Mouse (Mus musculus) limb, embryonic 14.5 days (tissue): Measurements from ENCODE around the gene Ptprg. TPM values are rescaled to one million over a fixed set of nuclear protein-coding genes. Genes with fewer than 3 reads are reported as not detected.
"Not testable (repeated sequence)": the region's sequence is repeated elsewhere in the genome, so short reads cannot be mapped to it uniquely, and the experiment has no call there.

Experiments
- ATAC-seq: fragments of 200-750 bp; cut with Nextera tagmentation; 2 replicates; pipeline ENCODE4 v1.8.0; 2017; ENCODE audit warnings: low read depth, moderate number of reproducible peaks, moderate TSS enrichment; ENCODE audit not compliant: low FRiP score
- DNase-seq: peaks from one replicate; pipeline ENCODE4 v3.0.0-alpha.2; 2015; ENCODE audit warnings: low spot score
- H3K27ac ChIP-seq: fragments of 300-500 bp; sonication (generic); replicated peaks from 2 replicates; pipeline ENCODE4 v1.5.1; 2014; ENCODE audit warnings: low read depth, mild to moderate bottlenecking, low read length, moderate library complexity, mixed read lengths
- H3K27me3 ChIP-seq: fragments of 300-500 bp; sonication (generic); 2 replicates; pipeline ENCODE4 v1.6.1; 2014; ENCODE audit warnings: low read length, mixed read lengths; ENCODE audit not compliant: control insufficient read depth, insufficient read depth
- H3K36me3 ChIP-seq: fragments of 300-500 bp; sonication (generic); 2 replicates; pipeline ENCODE4 v1.6.1; 2014; ENCODE audit warnings: mild to moderate bottlenecking, low read length, moderate library complexity, mixed read lengths; ENCODE audit not compliant: control insufficient read depth, insufficient read depth
- H3K4me1 ChIP-seq: fragments of 300-500 bp; sonication (generic); 2 replicates; pipeline ENCODE4 v1.6.1; 2014; ENCODE audit warnings: antibody characterized with exemption, low read length, mixed read lengths; ENCODE audit not compliant: control insufficient read depth, insufficient read depth
- H3K4me2 ChIP-seq: fragments of 300-500 bp; sonication (generic); replicated peaks from 2 replicates; pipeline ENCODE4 v1.6.1; 2014; ENCODE audit warnings: low read depth, mild to moderate bottlenecking, low read length, moderate library complexity; ENCODE audit not compliant: severe bottlenecking
- H3K4me3 ChIP-seq: fragments of 300-500 bp; sonication (generic); replicated peaks from 2 replicates; pipeline ENCODE4 v1.5.1; 2014; ENCODE audit warnings: low read length
- H3K9ac ChIP-seq: fragments of 300-500 bp; sonication (generic); 2 replicates; pipeline ENCODE4 v1.6.1; 2014; ENCODE audit warnings: mild to moderate bottlenecking, low read depth, low read length, moderate library complexity; ENCODE audit not compliant: severe bottlenecking
- H3K9me3 ChIP-seq: fragments of 300-500 bp; sonication (generic); 2 replicates; pipeline ENCODE4 v1.6.1; 2016; ENCODE audit warnings: low read length; ENCODE audit not compliant: control insufficient read depth
- POLR2A ChIP-seq: fragments of 200-500 bp; IDR thresholded peaks from 2 replicates; pipeline ENCODE4 v1.8.0; 2012; ENCODE audit warnings: inconsistent platforms, mild to moderate bottlenecking, moderate library complexity, borderline replicate concordance; ENCODE audit not compliant: insufficient read depth, insufficient read length; ENCODE audit errors: extremely low read depth
- WGBS: fragments of 180-500 bp; shearing (Covaris S2); extraction: QIAGEN DNeasy Blood & Tissue Kit; methylation state at CpG from one replicate; pipeline ENCODE4 v1.1.7; 2014; 5-methylcytosine and 5-hydroxymethylcytosine counted together
- polyA plus RNA-seq, 2 experiments: library from polyadenylated mRNA; depleted of rRNA in 1 of 2; stranded (reverse) in 1 of 2; unstranded in 1 of 2; fragments of >200 nt; fragmentation: Nextera tagmentation in 1 of 2; extraction: Ambion mirVana in 1 of 2; gene quantifications; 2 replicates each; pipeline versions ENCODE4 v1.2.1 to v1.2.3; 2012 to 2014

Ptprg gene
- polyA plus RNA-seq, 2 experiments = 25.5 to 28.6 TPM

DNA sequence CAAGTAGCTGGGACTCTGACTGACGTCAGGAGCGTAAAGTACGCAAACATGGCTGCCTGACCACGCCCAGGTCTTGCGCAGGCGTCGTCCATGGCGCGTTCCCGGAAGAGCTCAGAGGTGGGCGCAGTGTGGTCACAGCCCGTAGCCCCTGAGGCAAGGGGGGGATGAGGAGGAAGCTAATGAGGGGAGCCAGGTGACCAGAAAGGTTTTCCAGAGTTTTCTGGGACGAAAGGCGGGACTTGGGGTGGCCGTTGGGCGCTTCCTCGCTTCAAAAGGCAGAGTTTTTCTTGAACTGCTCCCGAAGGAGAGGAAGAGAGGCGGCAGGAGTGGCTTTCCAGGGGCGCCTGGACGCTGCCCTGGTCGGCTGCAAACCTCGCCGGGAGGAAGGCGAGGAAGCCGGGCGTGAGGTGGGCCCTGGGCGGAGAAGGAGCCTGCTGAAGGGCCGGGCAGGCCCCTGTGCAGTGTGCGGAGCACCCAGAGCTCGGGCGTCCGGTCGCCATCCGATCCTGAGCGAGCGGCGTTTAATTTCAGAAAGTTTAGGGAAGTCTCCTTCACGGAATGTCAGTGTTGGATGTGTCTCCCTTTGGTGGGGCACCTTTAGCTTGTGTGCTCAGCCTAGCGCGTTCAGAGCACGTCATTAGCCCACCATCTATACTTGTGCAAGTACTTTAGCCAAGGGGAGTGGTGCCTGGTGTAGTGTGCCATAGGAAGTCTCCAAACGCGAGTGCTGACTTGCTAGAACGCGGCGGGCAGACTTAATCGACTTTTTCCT lies 731.0 kb downstream of the Ptprg start, which contains the start of gene 3830406C13Rik:
Gene 3830406C13Rik, plus strand, starts transcription at position 33 of the 772 bp plus-strand sequence.
- peak; percentile 83; the same call in 1 of the 2 replicates for TF ChIP-seq POLR2A
- ATAC-seq (peak; percentile 96), DNase-seq (peak; percentile 92)
- Histone ChIP-seq H3K4me1 (no peaks in the 10 kb centered on the region), H3K27me3 (no peaks in the 10 kb centered on the region), H3K27ac (peak within 1 kb of the TSS; percentile 95), H3K4me2 (peak within 1 kb of the TSS; percentile 56), H3K4me3 (peak within 1 kb of the TSS; percentile 68), H3K9me3 (no peaks in the 10 kb centered on the region), H3K9ac (peak within 1 kb of the TSS; percentile 83), H3K36me3 (no peaks in the 10 kb centered on the region)
- WGBS = 1% methylated on average over 48 of the region's 48 CpGs

DNA sequence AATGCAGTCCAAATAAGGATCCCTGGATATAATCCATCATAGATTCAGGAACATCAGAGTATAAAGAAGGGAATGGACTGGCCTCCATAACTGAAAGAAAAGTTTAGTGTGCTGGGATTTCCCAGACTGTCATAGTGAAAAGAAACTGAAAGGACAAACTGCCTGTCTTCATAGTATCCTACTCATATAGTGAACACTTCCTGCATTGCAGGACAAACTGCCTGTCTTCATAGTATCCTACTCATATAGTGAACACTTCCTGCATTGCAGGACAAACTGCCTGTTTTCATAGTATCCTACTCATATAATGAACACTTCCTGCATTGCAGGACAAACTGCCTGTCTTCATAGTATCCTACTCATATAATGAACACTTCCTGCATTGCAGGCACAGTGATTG lies 736.4 kb downstream of the Ptprg start:
- H3K27ac ChIP-seq, H3K9ac ChIP-seq, H3K27me3 ChIP-seq, H3K4me1 ChIP-seq, ATAC-seq, H3K4me2 ChIP-seq, H3K4me3 ChIP-seq, H3K9me3 ChIP-seq, H3K36me3 ChIP-seq, DNase-seq: not testable (repeated sequence)

Other genes starting within 250 kb of the Ptprg start
- gene Gm3839, start 196.8 kb upstream of the Ptprg start, polyA plus RNA-seq (2012; rRNA removed) = 0.48 and 0.59 TPM in 2 replicates
- gene Gm3839, start 196.8 kb upstream of the Ptprg start, polyA plus RNA-seq (2014; fragmentation: Nextera tagmentation; extraction: Ambion mirVana) = 1.5 and 1.7 TPM in 2 replicates